Mouse (Mus musculus): ENCODE measurements around the gene Prss46. TPM values are rescaled to one million over a fixed set of nuclear protein-coding genes. Genes with fewer than 3 reads are reported as not detected.
"Not testable (repeated sequence)": the region's sequence is repeated elsewhere in the genome, so short reads cannot be mapped to it uniquely, and the experiment has no call there.

Prss46 gene
- not detected for total RNA-seq (2021)
- long read RNA-seq, experiment 1, result 0 reads
- long read RNA-seq, experiment 2, result 0 reads

DNA sequence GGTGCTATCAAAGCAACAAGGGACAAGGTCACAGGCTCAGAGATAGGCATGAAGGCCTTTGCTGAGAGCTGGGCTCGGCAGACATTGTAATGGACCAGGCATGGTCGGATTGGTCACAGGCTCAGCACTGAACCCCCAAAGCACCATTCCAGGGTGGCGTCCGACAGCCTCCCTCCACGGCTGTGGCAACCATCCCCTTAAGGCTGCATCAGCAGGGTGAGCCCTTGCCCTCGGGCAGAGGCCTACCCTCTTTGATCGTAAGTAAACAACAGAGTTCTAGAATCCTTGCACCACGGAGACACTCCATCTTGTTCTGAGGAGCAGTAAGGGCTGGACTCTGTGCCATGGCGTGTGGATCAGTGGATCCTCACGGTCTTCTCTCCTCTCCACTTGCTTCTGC lies at the start of gene Prss46:
Prss46 (plus strand) TSS at position 301 of the 400 bp plus-strand sequence.
- TF ChIP-seq CTCF (IDR thresholded peaks at IDR 0.05), result no peak
- Histone ChIP-seq H3K27ac (no peak within 1 kb of the TSS), H3K4me3 (no peak within 1 kb of the TSS)
- DNase-seq (ENCODE audit: extremely low spot score in 1 of 2, low spot score in 2 of 2), result no peak
- intact Hi-C loops (cut with DNase I), result no loop called here

DNA sequence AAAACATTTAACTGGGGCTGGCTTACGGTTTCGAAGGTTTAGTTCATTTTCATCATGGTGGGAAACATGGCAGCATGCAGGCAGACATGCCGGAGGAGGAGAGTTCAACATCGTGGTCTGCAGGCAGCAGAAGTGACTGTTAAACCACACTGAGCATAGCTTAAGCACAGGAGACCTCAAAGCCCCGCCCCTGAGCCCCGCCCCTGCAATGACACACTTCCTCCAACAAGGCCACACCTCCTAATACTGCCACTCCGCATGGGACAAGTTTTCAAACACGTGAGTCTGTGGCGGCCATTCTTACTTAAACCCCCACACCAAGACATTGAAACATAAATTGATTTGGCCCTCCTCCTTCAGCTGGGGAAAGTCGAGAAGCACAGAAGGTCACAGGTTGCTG lies 47.3 kb upstream of the Prss46 start:
- no peak for DNase-seq (ENCODE audit: extremely low spot score in 1 of 2, low spot score in 2 of 2)
- no peak overlapping the region for H3K27ac ChIP-seq
- H3K4me3 ChIP-seq, result no peak overlapping the region
- TF ChIP-seq CTCF (IDR thresholded peaks at IDR 0.05), result no peak
- intact Hi-C loops (cut with DNase I), result no loop called here

DNA sequence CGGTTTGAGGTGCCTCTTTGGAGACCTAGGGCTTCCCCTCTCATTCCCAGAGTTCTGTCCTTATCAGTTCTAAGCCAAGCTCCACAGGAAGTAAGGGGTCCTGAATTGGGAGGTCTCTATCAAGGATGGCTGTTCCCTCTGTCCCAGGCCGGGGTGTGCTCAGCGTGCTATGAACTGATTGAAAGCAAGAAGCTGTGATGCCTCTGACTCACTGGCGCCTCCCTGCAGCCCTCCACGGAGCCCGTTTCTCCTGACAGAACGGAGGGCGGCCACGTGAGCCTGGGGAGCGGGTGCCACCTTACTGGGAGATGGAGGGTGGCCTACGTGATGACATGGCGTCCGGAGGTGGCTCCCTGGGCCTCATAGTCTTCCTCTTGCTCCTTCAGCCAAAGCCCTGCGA lies 46.4 kb upstream of the Prss46 start, which contains the start of gene Prss42:
Prss42 (plus strand) TSS at position 301 of the 400 bp plus-strand sequence.
- no peak for TF ChIP-seq CTCF (IDR thresholded peaks at IDR 0.05)
- Histone ChIP-seq H3K27ac (no peak within 1 kb of the TSS), H3K4me3 (no peak within 1 kb of the TSS)
- no peak for DNase-seq (ENCODE audit: extremely low spot score in 1 of 2, low spot score in 2 of 2)
- intact Hi-C loops (cut with DNase I), result no loop called here

DNA sequence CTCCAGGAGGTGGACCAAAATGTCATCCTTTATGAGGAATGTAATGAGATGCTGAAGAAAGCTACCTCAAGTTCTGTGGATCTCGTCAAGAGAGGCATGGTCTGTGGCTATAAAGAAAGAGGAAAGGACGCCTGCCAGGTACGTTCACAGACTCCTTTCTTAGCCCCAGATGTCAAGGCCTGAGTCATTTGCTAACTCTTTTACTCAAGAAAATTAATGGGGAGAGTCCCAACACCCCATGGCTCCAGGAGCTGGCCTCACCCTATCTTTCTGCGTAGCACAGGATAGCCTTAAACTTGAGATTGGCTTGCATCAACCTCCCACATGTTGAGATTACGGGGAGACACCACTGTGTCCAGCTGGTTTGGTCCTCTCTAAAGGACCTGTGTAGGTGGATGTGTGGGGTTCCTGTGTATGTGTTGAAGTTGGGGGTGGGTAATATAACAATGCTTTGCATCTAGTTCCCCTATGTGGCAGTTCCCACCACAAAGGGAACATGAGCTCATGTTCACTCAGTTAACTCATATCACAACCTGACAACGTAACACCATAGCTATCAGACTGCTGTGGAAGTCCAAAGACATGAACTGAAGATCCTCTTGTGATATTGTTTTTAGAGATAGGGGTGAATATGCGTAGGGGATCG lies 43.3 kb upstream of the Prss46 start:
- DNase-seq (ENCODE audit: extremely low spot score in 1 of 2, low spot score in 2 of 2), result no peak
- Histone ChIP-seq H3K4me3 (no peak overlapping the region), H3K27ac (no peak overlapping the region)
- no peak for TF ChIP-seq CTCF (IDR thresholded peaks at IDR 0.05)
- intact Hi-C loops (cut with DNase I), result no loop called here

DNA sequence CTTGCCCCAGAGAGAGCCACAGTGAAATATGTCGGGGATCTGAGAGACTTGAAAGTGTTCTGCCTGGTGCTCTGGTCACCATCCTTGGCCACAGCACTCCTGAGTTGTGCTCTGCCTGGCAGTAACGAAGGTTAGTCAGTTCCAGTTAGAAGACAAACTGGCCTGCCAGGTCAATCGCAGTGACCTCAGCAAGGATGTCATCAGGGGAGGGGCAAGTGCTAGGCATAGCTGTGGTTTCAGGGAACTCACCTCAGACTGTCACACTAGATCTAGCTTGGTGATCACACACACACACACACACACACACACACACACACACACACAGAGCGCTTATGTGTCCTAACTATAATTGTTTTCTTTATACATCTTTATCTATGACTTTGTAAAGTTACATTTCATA lies 41.0 kb upstream of the Prss46 start:
- Histone ChIP-seq H3K27ac (no peak overlapping the region), H3K4me3 (no peak overlapping the region)
- no peak for DNase-seq (ENCODE audit: extremely low spot score in 1 of 2, low spot score in 2 of 2)
- intact Hi-C loops (cut with DNase I), result no loop called here
- TF ChIP-seq CTCF (IDR thresholded peaks at IDR 0.05), result no peak

DNA sequence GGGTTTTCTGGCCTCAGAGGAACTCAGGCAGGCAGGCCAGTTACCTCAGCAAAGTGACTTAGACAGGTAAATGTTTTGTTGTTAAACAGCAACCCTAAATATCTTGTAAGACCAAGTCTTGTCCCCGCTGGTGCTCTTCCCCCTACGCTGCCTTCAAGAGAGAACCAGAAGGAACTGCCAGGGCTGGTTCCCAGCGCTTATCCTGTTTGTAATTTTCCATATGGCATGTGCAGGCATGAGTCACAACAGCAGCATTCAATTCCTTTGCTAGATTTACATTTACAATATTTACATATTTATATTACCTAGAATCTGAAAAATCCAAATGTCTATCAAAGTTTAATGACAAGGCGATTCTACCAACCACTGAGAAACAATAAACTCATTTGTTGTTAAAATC lies 34.3 kb upstream of the Prss46 start:
- no peak overlapping the region for H3K27ac ChIP-seq
- no peak for DNase-seq (ENCODE audit: extremely low spot score in 1 of 2, low spot score in 2 of 2)
- H3K4me3 ChIP-seq, result no peak overlapping the region
- intact Hi-C loops (cut with DNase I), result no loop called here
- TF ChIP-seq CTCF (IDR thresholded peaks at IDR 0.05), result no peak

DNA sequence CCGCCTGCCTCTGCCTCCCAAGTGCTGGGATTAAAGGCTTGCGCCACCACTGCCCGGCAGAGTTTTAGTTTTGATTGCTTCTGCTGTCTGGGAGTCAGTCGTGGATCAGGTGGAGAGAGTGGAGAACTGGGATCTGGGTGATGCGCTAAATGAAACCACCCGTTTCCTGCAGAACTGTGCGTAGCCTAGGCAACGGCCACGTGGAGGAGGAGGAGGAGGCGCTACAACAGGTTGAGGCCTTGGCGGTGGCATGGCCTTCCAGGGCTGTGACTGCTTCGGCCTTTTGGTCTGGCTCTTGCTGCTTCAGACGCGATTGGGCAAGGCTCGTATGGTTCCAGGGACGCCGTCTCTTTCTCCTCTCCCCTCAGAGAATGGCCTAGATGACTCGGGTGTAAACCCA lies 30.5 kb upstream of the Prss46 start, which contains the start of gene Prss44:
Prss44 (plus strand) TSS at position 206 of the 400 bp plus-strand sequence.
- no peak for TF ChIP-seq CTCF (IDR thresholded peaks at IDR 0.05)
- H3K27ac ChIP-seq, result no peak within 1 kb of the TSS
- no peak for DNase-seq (ENCODE audit: extremely low spot score in 1 of 2, low spot score in 2 of 2)
- intact Hi-C loops (cut with DNase I), result no loop called here
- H3K4me3 ChIP-seq, result no peak within 1 kb of the TSS

DNA sequence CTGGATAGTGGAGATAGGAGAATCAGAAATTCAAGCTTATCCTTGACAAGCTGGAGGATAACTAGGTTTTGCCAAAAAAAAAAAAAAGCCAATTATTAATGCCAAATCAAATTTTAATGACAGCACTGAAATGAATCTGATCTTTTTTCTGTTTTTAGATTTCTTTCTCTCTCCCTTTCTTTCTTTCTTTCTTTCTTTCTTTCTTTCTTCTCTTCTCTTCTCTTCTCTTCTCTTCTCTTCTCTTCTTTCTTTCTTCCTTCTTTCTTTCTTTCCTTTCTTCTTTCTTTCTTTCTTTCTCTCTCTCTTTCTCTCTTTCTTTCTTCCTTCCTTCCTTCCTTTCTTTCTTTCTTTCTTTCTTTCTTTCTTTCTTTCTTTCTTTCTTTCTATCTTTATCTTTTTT lies 23.8 kb upstream of the Prss46 start:
- H3K4me3 ChIP-seq; H3K27ac ChIP-seq; DNase-seq (ENCODE audit: extremely low spot score in 1 of 2, low spot score in 2 of 2); intact Hi-C loops (cut with DNase I): not testable (repeated sequence)

DNA sequence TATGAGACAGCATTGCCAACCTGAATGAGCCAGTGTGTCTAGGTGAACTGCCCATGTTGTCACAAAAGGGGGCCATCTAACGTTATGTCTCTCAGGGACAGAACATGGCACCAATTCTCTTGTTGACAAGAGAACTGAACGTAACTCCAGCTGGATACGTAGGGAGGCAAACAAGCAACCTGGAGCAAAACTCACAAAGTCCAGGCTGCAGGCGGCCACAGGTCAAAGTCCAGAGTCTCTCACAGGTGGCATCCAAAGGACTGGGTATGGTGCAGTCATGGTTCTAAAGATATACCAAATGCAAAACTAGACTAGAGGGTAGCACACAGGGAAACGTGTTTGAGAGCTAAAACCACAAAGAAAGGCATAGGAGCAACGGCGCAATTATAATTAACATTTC lies 22.9 kb upstream of the Prss46 start:
- DNase-seq (ENCODE audit: extremely low spot score in 1 of 2, low spot score in 2 of 2), result no peak
- Histone ChIP-seq H3K27ac (no peak overlapping the region), H3K4me3 (no peak overlapping the region)
- intact Hi-C loops (cut with DNase I), result no loop called here
- no peak for TF ChIP-seq CTCF (IDR thresholded peaks at IDR 0.05)

DNA sequence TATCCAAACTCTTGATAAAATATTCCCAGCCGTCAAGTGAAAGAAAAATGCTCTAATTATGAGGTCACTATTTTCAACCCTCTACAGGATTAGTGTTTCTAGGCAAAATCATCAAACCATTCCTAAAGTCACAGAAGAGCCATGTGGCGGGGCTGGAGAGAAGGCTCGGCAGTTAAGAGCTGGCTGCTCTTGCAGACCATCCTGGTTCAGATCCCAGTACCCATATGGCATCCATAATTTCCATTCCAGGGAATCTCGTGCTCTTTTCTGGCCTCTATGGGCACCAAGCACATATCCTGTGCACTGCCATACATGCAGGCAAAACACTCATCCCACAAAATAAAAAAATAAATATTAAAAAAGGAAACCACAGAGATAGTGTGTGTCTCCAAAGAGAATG lies 18.9 kb upstream of the Prss46 start:
- TF ChIP-seq CTCF (IDR thresholded peaks at IDR 0.05), result no peak
- no peak for DNase-seq (ENCODE audit: extremely low spot score in 1 of 2, low spot score in 2 of 2)
- intact Hi-C loops (cut with DNase I), result no loop called here
- no peak overlapping the region for H3K27ac ChIP-seq
- no peak overlapping the region for H3K4me3 ChIP-seq

DNA sequence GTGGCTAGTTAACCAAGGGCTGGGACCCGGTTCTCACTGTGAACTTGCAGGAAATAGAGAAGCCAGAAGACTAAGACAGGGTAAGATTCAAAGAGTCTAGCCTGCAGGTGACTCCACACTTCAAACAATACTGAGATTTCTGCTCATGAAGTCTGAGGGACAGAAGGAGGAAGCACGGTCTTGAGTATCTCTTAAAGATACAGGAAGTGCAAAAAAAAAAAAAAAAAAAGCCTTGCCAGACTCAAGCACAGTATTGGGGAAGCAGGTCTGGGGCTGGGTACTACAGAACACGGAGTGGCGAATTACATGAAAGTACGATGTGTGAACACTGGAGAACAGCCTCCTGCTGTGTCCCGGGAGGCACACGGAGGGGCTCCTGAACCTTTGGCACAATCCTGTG lies 18.5 kb upstream of the Prss46 start:
- intact Hi-C loops (cut with DNase I), result no loop called here
- Histone ChIP-seq H3K27ac (no peak overlapping the region), H3K4me3 (no peak overlapping the region)
- DNase-seq (ENCODE audit: extremely low spot score in 1 of 2, low spot score in 2 of 2), result no peak
- no peak for TF ChIP-seq CTCF (IDR thresholded peaks at IDR 0.05)

DNA sequence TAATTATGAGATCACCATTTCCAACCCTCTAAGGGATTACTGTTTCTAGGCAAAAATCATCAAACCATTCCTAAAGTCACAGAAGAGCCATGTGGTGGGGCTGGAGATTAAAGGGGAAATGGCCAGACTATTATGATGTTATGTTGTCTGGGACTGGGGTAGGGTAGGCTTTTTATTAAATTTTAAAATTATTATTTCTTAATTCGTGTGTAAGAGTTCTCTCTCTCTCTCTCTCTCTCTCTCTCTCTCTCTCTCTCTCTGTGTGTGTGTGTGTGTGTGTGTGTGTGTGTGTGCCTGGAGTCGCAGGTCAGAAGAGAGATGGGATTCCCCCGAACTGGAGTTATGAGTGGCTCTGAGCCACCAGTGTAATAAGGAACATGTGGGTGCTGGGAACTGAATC lies 17.9 kb upstream of the Prss46 start, which contains the start of gene Prss43:
Prss43 (plus strand) TSS at position 301 of the 400 bp plus-strand sequence.
- Histone ChIP-seq H3K27ac (no peak within 1 kb of the TSS), H3K4me3 (no peak within 1 kb of the TSS)
- DNase-seq (ENCODE audit: extremely low spot score in 1 of 2, low spot score in 2 of 2), result no peak
- no peak for TF ChIP-seq CTCF (IDR thresholded peaks at IDR 0.05)
- intact Hi-C loops (cut with DNase I), result no loop called here

DNA sequence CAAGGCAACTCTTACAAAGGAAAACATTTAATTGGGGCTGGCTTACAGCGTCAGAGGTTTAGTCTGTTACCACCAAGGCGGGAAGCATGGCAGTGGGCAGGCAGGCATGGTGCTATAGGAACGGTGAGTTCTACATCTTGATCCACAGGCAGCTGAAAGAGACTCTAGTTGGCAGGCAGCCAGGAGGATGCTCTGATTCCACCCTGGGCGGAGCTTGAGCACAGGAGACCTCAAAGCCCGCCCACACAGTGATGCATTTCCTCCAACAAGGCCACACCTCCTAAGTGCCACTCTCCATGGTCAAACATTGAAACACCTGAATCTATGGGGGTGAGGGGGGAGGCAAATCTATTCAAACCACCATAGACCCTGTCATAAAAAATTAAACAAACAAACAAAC lies 11.3 kb upstream of the Prss46 start:
- intact Hi-C loops (cut with DNase I), result no loop called here
- no peak for DNase-seq (ENCODE audit: extremely low spot score in 1 of 2, low spot score in 2 of 2)
- TF ChIP-seq CTCF (IDR thresholded peaks at IDR 0.05), result no peak
- no peak overlapping the region for H3K27ac ChIP-seq
- no peak overlapping the region for H3K4me3 ChIP-seq

All from left cerebral cortex, adult 2 months (tissue).